Mouse (Mus musculus): ENCODE data around the gene Prrt2. TPM values are rescaled to one million over a fixed set of nuclear protein-coding genes. Genes with fewer than 3 reads are reported as not detected.
A peak's percentile ranks its signal among the peaks of the same experiment; 100 is the strongest.

Prrt2 gene
- total RNA-seq, 2 experiments from 2014 or later: 2.0 to 2.3 TPM

DNA sequence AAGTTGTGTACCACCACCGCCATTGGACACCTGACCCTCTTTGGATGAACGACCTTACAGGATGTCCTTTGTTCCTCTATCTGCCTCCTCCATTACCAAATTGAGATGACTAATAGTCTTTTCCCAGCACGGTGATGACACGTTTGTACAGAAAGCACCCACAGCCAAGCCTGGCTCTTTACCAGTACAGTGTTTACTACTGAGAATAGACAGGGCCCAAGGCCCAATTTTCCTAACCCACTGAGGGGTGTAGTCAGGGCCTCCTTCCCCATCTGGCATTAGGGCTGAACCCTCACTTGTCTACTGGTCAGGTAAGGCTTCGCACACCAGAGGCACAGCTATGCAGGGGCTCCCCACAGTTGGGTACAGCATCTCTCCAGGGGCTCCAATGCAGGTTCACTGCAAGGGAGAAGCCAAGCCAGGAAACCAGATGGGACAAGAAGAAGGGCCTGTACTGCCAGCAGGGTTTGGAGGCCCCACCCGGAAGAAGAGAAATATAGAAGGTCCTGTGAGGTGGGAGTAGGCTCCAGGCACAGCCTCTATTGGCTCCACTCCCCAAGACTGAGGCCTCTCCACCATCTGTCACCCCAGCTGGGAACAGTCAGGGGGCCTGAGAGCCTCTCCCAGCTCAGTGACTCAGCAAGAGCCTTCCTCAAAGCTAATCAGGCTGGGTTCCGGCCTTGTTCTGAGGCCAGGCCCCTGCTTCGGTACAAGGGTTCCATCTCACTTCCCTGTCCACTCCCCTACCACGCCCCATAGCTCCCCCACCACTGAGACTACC, 12.6 kb downstream of the Prrt2 start:
- ATAC-seq (replicated peaks; ENCODE audit: low FRiP score, low TSS enrichment, poor library complexity, severe bottlenecking): peak; percentile 82

DNA sequence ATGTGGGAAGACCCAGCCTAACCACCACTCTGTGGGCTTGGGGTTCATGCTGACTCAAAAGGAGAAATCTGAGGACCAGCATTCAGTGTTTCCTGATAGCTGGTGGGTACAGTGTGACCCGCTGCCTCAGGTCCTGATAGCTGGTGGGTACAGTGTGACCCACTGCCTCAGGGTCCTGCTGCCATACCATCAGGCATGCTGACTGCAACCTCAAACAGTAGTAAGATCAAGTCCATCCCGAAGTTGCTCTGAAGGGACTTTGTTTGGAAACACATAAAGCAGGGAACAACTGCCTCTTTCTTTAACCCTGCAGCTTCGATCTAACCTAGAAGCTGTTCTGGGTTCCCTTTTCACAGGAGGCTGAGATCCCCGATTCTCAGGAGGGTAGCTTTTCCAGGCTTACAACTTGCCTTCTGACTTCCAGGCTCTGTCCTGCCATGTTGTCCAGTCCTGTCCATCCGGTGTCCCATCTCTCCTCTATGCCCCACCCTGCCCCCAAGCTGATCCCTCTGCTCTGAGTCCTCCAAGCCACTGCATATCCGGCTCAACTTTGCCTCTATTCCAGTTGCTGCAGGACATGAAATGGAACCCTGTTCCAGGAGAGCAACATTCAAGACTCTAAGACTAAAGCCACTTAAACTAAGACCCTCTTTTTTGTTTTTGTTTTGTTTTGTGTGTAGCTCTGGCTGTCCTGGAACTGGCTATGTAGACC, 13.5 kb downstream of the Prrt2 start:
- no peak for ATAC-seq (replicated peaks; ENCODE audit: low FRiP score, low TSS enrichment, poor library complexity, severe bottlenecking)

DNA sequence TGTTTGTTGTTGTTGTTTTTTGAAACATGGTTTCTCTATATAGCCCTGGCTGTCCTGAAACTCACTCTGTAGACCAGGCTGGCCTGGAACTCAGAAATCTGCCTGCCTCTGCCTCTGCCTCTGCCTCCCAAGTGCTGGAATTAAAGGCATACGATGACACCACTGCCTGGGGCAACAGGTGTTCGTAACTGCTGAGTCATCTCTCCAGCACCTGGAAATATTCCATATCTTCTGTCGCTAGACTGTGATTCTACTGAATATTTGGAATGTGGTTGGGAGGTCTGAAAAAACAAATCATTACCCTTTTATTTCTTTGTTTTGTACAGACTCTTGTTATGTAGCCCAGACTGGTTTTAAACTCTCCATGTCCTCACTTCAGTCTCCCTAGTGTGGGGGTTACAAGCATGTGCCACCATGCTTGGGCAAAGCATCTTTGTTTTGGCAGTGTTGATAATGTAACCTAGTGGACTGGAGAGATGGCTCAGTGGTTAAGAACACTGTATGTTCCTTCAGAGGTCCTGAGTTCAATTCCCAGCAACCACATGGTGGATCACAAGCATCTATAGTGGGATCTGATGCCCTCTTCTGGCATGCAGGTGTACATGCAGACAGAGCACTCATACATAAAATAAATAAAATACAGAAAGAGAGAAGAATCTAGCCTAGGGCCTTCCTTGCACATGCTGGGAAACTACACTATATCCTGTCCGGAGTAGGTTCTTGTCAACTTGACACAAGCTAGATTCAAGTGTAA, 16.7 kb downstream of the Prrt2 start:
- ATAC-seq (replicated peaks; ENCODE audit: low FRiP score, low TSS enrichment, poor library complexity, severe bottlenecking): no peak

DNA sequence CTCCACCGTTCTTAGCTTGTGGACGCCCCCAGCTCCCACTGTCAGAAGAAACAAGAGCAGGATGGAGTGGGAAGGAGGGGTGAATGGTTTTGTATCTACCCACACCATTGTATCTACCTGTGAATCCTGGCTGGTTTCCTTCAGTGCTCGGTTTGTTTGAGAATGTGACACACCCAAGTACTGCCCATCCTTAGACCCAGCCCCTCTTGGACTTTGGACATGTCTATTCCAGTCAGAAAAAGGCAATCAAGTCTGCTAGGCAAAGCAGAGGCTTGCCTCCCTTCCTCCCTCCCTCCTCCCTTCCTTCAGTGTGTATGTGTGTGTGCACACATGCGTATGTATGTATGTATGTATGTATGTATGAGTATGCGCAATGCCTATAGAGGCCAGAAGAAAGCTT, 17.4 kb downstream of the Prrt2 start:
- no peak for ATAC-seq (replicated peaks; ENCODE audit: low FRiP score, low TSS enrichment, poor library complexity, severe bottlenecking)

DNA sequence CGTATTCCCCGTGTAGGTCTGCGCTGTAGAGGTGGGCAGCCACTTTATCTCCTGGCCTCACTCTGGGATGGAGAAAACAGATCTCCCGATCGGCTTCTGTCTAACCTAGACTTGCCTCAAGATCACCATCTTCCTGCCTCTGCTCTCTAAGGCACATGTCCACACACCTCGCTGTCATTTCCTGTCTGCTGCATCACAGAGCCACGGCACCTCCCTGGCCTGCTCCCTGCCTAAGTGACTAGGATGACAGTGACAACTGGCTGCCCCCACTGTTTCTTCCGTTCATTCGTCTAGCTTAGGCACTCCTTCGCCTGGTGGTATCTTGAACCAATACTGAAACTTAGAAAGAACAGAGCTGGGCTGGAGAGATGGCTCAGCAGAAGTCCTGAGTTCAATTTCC, 21.4 kb downstream of the Prrt2 start:
- ATAC-seq (replicated peaks; ENCODE audit: low FRiP score, low TSS enrichment, poor library complexity, severe bottlenecking): no peak

DNA sequence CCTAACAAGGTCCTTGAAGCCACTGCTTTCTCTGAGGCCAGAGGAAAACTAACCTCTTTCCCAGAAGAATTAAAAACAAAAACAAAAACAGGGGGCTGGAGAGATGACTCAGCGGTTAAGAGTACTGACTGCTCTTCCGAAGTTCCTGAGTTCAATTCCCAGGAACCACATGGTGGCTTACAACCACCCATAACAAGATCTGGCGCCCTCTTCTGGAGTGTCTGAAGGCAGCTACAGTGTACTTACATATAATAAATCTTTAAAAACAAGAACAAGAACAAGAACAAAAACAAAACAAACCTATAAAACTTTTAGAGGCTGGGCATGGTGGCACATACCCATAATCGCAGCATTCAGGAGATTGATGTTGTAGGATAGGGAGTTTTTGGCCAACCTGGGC, 24.6 kb downstream of the Prrt2 start:
- ATAC-seq (replicated peaks; ENCODE audit: low FRiP score, low TSS enrichment, poor library complexity, severe bottlenecking): no peak

DNA sequence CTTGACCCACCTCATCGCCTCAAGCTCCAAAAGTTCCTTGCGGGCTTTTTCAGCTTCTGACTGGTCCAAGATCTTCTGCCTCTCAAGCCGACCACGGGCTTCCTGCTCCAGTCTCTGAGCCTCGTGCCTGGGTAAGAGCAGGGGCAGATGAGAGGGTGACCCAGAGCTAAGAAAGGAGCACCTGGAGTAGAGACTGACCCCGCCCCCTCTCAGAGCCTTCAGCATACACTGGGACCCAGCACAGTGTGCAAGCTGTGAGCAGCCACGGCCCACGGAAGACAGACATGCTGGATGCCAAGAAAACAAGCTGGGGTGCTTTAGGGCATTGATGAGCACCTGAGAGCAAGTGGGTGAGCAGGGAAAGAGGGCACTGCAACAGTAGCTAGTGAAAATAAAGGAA, 32.2 kb downstream of the Prrt2 start:
- ATAC-seq (replicated peaks; ENCODE audit: low FRiP score, low TSS enrichment, poor library complexity, severe bottlenecking): no peak

DNA sequence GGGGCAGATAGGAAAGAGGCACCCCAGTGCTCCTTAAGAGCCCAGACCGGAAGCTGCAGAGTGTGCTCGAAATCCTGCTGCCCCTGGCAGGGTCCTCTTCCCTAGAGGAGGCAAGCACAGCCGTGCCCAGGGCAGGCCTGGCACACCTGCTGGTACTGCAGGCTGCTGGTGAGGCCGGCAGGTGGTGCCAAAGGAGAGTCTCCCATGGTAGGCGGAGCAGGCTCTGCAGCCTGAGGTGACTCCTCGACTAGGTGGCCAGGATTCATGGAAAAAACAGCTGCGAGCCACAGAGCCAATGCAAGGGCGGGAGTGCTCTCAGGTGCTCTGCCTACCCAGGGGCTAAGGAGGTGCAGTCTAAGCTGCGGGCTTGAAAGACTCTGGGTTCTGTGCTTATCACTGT, 34.7 kb downstream of the Prrt2 start:
- ATAC-seq (replicated peaks; ENCODE audit: low FRiP score, low TSS enrichment, poor library complexity, severe bottlenecking): 0 out of 2 replicates have a peak, but pooled peaks have one; percentile 47

DNA sequence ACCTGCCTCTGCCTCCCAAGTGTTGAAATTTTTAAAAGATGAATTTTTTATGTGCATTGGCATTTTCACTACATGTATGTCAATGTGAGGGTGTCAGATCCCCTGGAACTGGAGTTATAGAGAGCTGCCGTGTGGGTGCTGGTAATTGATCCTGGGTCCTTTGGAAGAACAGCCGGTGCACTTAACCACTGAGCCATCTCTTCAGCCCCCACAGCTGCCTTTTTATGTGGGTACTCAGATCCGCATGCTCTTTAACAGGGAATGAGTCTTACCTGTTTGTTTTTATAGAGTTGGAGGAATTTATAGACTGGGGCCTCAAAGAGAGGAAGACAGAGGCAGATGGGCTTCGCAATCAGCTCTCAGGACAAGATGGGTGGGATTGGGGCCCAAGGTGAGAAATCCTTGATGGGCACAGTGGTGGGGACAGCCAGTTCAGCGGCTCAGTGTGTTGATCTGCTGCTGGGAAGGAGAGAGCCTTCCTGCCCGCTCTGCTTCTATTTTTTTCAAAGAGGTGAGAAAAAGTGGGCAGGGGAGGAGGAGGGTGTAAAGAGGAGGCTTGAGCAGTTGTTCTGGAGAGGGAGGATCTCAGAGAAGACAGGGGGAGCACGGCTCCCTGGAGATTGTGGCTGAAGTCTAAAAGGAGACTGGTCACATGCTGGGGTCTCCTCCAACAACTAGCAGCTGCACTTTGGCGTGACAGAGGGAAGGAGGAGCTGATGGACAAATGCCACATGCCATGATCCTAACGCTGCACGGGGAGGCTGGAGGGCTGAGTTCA, 36.2 kb downstream of the Prrt2 start:
- ATAC-seq (replicated peaks; ENCODE audit: low FRiP score, low TSS enrichment, poor library complexity, severe bottlenecking): no peak

DNA sequence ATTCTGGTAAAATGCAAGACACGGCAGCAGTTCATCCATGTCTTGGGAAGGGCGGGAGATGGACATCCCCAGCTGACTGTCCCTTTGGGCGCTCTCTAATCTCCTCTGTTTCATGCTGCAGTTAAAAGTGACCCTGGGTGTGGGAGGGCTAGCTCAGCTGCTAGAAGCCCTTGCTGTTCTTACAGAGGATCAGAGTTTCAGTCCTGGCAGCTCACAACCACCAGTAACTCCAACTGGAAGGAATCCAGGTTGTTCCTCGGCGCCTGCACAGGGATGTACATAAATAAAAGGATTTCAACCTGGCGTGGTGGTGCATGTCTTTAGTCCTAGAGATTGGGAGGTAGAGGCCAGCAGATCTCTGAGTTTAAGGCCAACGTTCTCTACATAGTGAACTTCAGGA, 37.9 kb downstream of the Prrt2 start:
- no peak for ATAC-seq (replicated peaks; ENCODE audit: low FRiP score, low TSS enrichment, poor library complexity, severe bottlenecking)

DNA sequence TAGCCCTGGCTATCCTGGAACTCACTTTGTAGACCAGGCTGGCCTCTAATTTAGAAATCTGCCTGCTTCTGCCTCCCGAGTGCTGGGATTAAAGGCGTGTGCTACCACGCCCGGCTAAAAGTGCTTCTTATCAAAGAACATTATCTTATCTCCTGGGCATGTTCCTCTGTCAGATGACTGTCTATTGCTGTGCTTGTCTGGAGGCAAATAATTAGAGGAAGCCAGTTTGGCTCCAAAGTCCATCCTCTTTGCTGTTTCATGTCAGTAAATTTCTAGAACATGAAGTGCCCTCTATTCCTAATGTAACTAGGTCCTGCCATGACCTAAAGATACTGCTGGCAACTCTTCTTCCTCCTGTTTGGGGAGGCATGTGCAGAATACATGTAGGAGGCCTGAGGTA, 39.0 kb downstream of the Prrt2 start:
- no peak for ATAC-seq (replicated peaks; ENCODE audit: low FRiP score, low TSS enrichment, poor library complexity, severe bottlenecking)

DNA sequence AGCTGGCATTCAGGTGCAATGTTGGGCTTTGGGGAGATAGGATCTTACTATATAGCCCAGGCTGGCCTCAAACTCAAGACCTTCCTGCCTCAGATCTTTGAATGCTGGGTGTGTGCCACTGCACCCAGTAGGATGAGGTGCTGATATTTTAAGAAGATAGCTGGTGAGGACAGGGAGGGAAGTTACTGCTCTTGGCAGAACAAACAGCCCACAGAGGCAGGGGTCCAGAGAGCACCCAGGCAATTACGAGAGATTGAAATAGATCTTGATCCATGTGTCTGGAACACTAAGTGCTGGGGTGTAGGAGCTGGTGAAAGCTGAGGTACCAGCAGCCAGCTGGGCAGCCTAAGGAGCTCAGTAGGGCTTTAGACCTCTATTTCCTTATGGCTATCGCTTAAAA, 39.4 kb downstream of the Prrt2 start:
- ATAC-seq (replicated peaks; ENCODE audit: low FRiP score, low TSS enrichment, poor library complexity, severe bottlenecking): no peak

DNA sequence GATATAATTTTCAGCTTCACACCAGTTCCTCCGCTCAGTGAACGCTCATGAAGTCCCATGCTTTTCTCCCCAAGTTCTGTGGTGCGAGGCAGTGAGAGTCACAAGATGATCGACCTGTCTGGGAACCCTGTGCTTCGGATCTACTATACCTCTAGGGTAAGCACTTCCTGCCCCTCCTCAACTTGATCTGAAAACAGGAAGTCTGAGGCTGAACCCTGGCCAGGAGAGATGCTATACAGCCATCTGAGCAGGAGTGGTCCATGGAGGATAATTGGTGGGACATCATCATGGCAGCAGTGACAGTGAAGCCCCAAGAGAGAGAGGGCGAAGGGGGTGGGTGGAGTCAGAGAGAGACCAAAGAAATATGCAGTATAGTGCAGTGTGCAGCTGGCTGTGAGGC, 42.2 kb downstream of the Prrt2 start:
- ATAC-seq (replicated peaks; ENCODE audit: low FRiP score, low TSS enrichment, poor library complexity, severe bottlenecking): no peak

DNA sequence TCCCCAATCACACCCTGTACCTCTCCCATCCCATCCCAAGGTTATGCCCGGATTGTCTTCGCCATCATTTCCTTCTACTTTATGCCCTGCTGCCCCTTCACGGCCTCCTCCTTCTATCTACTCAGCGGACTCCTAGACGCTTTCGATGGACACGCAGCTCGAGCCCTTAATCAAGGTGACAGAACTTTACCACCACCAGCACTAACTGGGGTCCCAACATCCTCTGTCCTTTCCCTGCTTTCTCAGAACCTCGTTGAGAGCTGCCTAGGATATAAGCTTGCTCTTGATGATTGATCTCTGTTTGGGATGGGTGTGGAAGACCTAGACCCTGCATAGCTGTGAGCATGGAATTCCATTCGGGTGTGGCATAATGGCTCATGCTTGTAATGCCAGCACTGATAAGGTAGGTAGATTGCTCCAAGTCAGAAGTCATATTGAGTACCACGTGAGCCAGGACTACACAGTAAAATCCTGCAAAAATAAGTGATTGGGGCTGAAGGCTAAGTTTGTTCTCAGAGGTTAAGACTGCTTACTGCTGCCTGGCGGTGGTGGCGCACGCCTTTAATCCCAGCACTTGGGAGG, 44.0 kb downstream of the Prrt2 start:
- no peak for ATAC-seq (replicated peaks; ENCODE audit: low FRiP score, low TSS enrichment, poor library complexity, severe bottlenecking)

DNA sequence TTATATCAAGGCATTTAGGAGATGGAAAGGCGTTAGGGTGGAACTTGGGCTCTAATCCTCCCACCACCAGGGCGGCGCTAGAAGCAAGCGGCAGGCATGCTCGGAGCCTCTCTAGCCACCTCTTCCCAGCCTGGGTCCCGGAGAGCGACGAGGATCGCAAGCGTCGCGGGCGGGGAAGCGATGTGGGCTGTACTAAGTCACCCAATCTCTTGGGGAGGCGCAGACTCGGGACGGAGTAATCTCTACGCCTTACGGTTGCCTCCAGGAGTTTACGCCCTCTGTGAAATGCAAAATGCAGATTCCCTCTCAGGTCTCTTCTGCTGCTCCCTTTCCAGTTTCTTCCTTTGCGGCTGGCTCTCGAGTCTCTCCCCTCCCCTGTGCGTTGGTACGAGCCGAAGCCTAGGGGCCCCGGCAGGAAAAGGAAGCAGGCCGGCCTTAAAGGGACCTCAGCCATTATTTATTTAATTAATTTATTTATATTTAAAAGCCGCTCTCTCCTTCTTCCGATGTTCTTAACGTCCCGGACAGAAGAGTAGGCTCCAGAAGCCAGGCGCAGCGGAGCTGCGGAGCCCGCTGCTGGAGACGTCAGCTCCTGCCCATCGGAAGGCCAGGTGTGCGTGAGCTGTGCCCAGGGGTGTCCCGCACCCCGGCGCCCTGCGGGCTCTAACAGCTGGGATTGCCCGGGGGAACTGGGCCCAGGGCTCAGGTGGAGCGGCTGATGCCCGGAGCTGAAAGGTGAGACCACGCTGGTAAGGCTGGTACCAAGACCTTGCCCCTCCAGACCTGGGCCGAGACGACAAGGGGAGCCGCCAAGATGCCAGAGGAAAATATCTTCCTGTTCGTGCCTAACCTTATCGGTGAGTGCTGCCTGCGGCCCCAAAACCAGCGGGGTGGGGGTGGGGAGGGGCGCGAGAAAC, 44.8 kb downstream of the Prrt2 start, which contains the start of gene Cdiptos:
Cdiptos (minus strand) TSS at position 149 of the 917 bp plus-strand sequence.
- peak; percentile 95 for ATAC-seq (replicated peaks; ENCODE audit: low FRiP score, low TSS enrichment, poor library complexity, severe bottlenecking)

DNA sequence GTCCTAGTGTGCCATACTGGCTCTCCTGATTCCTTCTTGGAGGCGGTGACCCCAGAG, 45.3 kb downstream of the Prrt2 start, which contains the start of gene Cdipt:
Cdipt (plus strand) TSS at position 22 of the 57 bp plus-strand sequence.
- ATAC-seq (replicated peaks; ENCODE audit: low FRiP score, low TSS enrichment, poor library complexity, severe bottlenecking): no peak

DNA sequence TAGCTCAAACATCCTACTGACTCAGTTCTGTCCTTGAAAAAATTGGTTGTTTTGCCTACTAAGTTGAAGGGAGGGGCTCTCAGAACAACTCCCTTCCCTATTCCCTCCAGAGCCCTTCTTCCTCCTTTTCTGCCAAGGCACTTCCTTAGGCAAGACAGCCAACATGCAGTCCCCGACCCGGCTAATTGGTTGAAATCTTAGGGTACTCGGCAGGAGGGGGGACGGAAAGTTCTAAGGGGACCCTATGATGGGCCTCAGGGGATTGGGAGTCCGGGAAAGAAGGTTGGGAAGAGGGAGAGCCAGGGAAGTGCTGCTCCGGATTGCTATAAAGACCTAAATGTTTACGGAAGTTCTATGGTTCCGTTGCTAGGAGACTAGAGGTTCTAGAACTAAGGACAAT, 45.5 kb downstream of the Prrt2 start:
- no peak for ATAC-seq (replicated peaks; ENCODE audit: low FRiP score, low TSS enrichment, poor library complexity, severe bottlenecking)

All from megakaryocyte-erythroid progenitor cell, adult 5-6 weeks (primary cell).